Mouse (Mus musculus): Measurements from ENCODE around the gene Il17rd. TPM values are rescaled to one million over a fixed set of nuclear protein-coding genes. Genes with fewer than 3 reads are reported as not detected.

Il17rd gene
- polyA plus RNA-seq (2012; rRNA removed) = 1.2 and 1.3 TPM in 2 replicates

DNA sequence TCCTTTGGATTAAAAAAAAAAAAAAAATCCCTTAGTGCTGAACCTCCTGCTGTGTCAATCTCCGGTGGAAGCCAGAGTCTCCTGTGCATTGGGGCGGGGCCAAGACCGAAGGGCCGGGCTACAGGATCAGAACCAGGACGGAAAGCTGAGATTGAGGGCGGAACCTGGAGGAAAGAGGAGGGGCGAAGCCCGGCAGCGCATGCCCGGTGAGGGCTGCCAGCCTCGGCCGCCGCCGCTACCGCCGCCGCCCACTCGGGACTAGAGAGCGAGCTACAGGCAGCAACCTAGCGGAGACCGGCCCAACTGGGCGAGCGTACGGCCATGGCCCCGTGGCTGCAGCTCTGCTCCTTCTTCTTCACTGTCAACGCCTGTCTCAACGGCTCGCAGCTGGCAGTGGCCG, at the start of gene Il17rd:
TSS of gene Il17rd (plus strand) at position 159 of the 400 bp plus-strand sequence.
- DNase-seq = peak; percentile 76 to 80

DNA sequence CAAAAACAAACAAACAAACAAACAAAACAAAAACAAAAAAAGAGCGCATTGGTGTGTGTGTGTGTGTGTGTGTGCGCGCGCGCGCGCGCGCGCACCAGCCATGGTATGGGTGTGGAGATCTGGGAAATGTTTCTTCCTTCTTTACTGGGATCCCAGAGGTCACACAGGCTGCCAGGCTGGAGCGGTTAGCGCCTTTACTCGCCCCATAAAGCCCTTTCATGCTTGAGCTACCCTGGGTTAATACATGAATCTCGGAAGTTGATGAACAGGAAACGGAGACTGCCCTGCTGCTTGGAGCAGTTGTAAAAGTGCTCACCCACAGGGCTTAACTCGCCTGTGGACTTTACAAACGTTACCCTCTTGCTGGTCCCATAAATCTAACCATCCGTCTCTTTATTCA, 47.1 kb upstream of the Il17rd start:
- H3K27ac ChIP-seq (ENCODE audit: insufficient read depth, low read length) = no peak overlapping the region
- H3K4me3 ChIP-seq (replicated peaks; ENCODE audit: insufficient read depth, low read depth, low read length) = no peak overlapping the region
- 68% methylated on average over 18 of the region's 18 CpGs for WGBS
- TF ChIP-seq POLR2A (IDR thresholded peaks at IDR 0.05; ENCODE audit: borderline replicate concordance, insufficient read depth, low read length) (no peak), CTCF (IDR thresholded peaks at IDR 0.05; ENCODE audit: borderline replicate concordance, insufficient read depth, low read depth, low read length) (no peak)
- no peak for DNase-seq
- H3K27me3 ChIP-seq (ENCODE audit: control insufficient read depth, insufficient read depth, low read length) = no peaks in the 10 kb centered on the region
- no peaks in the 10 kb centered on the region for H3K4me1 ChIP-seq (ENCODE audit: control insufficient read depth, insufficient read depth, low read length)

More for the DNA sequence above, at the start of gene Il17rd:
- no peak for TF ChIP-seq POLR2A (IDR thresholded peaks at IDR 0.05; ENCODE audit: borderline replicate concordance, insufficient read depth, low read length)
- no peak for TF ChIP-seq CTCF (IDR thresholded peaks at IDR 0.05; ENCODE audit: borderline replicate concordance, insufficient read depth, low read depth, low read length)
- WGBS = under 1% methylated on average over 29 of the region's 29 CpGs
- Histone ChIP-seq H3K4me1 (ENCODE audit: control insufficient read depth, insufficient read depth, low read length) (no peaks in the 10 kb centered on the region), H3K27ac (ENCODE audit: insufficient read depth, low read length) (no peak within 1 kb of the TSS), H3K4me3 (replicated peaks; ENCODE audit: insufficient read depth, low read depth, low read length) (peak within 1 kb of the TSS; percentile 56), H3K27me3 (ENCODE audit: control insufficient read depth, insufficient read depth, low read length) (peaks cover 3% of the 10 kb centered on the region; the same call in 1 of the 2 replicates)

DNA sequence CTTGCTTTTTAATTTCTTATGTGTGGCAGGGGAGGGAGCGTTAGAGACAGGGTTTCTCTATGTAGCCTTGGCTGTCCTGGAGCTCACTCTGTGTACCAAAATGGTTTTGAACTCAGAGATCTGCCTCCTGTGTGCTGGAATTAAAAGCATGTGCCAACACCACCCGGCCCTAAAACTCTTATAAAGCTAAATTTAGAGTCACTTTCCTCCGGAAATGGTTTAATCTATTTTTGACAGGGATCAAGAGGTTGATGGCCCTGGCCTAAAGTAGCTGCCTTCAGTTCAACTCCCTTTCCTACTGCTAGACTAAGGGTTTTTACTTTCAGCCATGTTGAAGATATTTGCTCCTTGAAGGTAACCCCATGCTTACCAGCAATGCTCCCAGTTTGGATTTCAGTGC, 45.3 kb upstream of the Il17rd start:
- WGBS = 63% methylated on average over 3 of the region's 3 CpGs
- no peak for DNase-seq
- Histone ChIP-seq H3K4me1 (ENCODE audit: control insufficient read depth, insufficient read depth, low read length) (no peaks in the 10 kb centered on the region), H3K27me3 (ENCODE audit: control insufficient read depth, insufficient read depth, low read length) (no peaks in the 10 kb centered on the region), H3K27ac (ENCODE audit: insufficient read depth, low read length) (no peak overlapping the region), H3K4me3 (replicated peaks; ENCODE audit: insufficient read depth, low read depth, low read length) (no peak overlapping the region)
- TF ChIP-seq CTCF (IDR thresholded peaks at IDR 0.05; ENCODE audit: borderline replicate concordance, insufficient read depth, low read depth, low read length) (no peak), POLR2A (IDR thresholded peaks at IDR 0.05; ENCODE audit: borderline replicate concordance, insufficient read depth, low read length) (no peak)

DNA sequence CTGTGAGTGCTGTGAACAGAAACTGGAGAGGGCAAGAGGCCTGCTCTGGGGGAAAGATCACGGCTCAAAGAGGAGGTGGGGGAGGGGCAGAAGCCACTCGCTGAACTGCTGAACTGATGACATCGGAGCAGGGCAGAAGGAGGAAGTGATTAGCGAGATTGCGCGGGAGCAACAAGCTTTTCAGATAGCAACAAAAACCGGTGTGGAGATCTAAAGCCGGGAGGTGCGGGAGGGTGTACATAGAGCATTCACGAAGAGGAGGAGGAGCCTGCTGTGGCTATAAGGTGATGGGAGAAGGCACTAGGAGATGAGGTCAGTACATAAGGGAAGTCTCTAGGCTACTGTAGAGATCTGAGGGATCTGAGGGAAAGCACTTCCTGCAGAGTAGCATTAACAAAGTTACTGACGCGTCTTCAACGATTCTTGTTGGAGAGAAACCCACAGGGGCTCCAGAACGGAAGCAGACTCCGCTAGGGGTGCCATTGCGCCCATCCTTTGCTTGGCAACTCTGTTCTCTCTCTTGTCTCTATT, 44.5 kb upstream of the Il17rd start, which contains the start of gene Hesx1:
TSS of gene Hesx1 (plus strand) at position 206 of the 531 bp plus-strand sequence.
- Histone ChIP-seq H3K4me1 (ENCODE audit: control insufficient read depth, insufficient read depth, low read length) (no peaks in the 10 kb centered on the region), H3K27me3 (ENCODE audit: control insufficient read depth, insufficient read depth, low read length) (no peaks in the 10 kb centered on the region), H3K4me3 (replicated peaks; ENCODE audit: insufficient read depth, low read depth, low read length) (peak within 1 kb of the TSS; percentile 53), H3K27ac (ENCODE audit: insufficient read depth, low read length) (no peak within 1 kb of the TSS)
- peak; percentile 7 to 12 for DNase-seq
- whole genome bisulfite sequencing = 10% methylated on average over 16 of the region's 16 CpGs
- no peak for TF ChIP-seq CTCF (IDR thresholded peaks at IDR 0.05; ENCODE audit: borderline replicate concordance, insufficient read depth, low read depth, low read length)
- TF ChIP-seq POLR2A (IDR thresholded peaks at IDR 0.05; ENCODE audit: borderline replicate concordance, insufficient read depth, low read length) = no peak

DNA sequence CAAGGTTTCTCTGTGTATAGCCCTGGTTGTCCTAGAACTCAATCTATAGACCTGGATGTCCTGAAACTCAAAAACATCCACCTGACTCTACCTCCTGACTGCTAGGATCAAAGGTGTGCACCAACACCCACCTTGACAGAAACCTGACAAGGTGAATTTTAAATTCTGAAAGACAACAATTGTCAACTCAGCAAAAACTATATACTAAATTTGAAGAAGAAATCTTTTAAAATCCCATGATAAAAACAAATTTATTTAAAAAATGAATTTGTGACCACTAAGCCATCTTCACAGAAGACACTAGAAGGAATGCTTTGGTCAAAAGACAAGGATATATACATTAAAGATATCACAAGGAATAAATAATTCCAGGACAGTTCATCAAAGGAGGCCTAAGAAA, 42.5 kb upstream of the Il17rd start:
- H3K27me3 ChIP-seq (ENCODE audit: control insufficient read depth, insufficient read depth, low read length) = no peaks in the 10 kb centered on the region
- no peak overlapping the region for H3K4me3 ChIP-seq (replicated peaks; ENCODE audit: insufficient read depth, low read depth, low read length)
- no peaks in the 10 kb centered on the region for H3K4me1 ChIP-seq (ENCODE audit: control insufficient read depth, insufficient read depth, low read length)
- DNase-seq = no peak
- no peak for TF ChIP-seq CTCF (IDR thresholded peaks at IDR 0.05; ENCODE audit: borderline replicate concordance, insufficient read depth, low read depth, low read length)
- no peak for TF ChIP-seq POLR2A (IDR thresholded peaks at IDR 0.05; ENCODE audit: borderline replicate concordance, insufficient read depth, low read length)
- no peak overlapping the region for H3K27ac ChIP-seq (ENCODE audit: insufficient read depth, low read length)

DNA sequence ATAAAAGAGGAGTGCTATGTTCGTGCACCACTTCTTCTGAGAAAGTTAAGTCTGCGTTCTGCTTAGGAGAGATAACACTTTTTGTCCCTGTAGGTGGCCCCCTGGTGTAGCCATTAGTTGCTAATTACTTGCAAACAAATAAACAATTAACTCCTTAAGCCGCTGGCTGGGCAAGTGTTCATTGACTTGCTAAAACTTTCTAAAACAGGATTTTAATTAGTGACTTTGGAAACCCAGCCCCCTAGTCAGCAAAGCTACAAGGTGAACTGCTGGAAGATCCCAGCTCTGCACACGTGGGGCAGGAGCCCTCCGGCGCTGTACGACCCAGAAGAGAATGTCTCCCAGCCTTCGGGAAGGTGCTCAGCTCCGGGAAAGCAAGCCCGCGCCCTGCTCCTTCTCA, 38.4 kb upstream of the Il17rd start:
- Histone ChIP-seq H3K27ac (ENCODE audit: insufficient read depth, low read length) (no peak overlapping the region), H3K4me1 (ENCODE audit: control insufficient read depth, insufficient read depth, low read length) (no peaks in the 10 kb centered on the region), H3K27me3 (ENCODE audit: control insufficient read depth, insufficient read depth, low read length) (no peaks in the 10 kb centered on the region), H3K4me3 (replicated peaks; ENCODE audit: insufficient read depth, low read depth, low read length) (no peak overlapping the region)
- no peak for TF ChIP-seq CTCF (IDR thresholded peaks at IDR 0.05; ENCODE audit: borderline replicate concordance, insufficient read depth, low read depth, low read length)
- no peak for TF ChIP-seq POLR2A (IDR thresholded peaks at IDR 0.05; ENCODE audit: borderline replicate concordance, insufficient read depth, low read length)
- no peak for DNase-seq
- WGBS = 9% methylated on average over 11 of the region's 11 CpGs

DNA sequence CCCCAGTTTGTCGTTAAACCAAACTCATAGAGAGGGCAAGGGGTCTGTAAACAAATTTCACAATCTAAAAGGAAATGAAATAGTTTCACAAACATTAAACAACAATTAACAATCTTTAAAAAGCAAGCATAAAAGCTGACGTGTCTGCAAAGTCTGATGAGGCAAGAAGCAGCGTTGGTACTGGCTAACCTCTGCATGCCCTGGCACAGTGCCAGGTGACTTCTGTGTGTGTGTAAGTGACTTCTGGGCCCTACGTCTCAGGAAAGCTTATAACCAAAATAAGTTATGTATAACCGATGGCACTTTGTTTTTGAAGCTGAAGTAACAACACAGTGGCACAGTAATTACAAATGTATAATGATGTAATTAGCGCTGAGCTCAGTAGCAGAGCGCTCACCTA, 33.8 kb upstream of the Il17rd start:
- Histone ChIP-seq H3K27me3 (ENCODE audit: control insufficient read depth, insufficient read depth, low read length) (no peaks in the 10 kb centered on the region), H3K4me1 (ENCODE audit: control insufficient read depth, insufficient read depth, low read length) (no peaks in the 10 kb centered on the region), H3K27ac (ENCODE audit: insufficient read depth, low read length) (no peak overlapping the region), H3K4me3 (replicated peaks; ENCODE audit: insufficient read depth, low read depth, low read length) (no peak overlapping the region)
- WGBS = 64% methylated on average over 7 of the region's 7 CpGs
- no peak for TF ChIP-seq CTCF (IDR thresholded peaks at IDR 0.05; ENCODE audit: borderline replicate concordance, insufficient read depth, low read depth, low read length)
- TF ChIP-seq POLR2A (IDR thresholded peaks at IDR 0.05; ENCODE audit: borderline replicate concordance, insufficient read depth, low read length) = no peak
- DNase-seq = no peak

DNA sequence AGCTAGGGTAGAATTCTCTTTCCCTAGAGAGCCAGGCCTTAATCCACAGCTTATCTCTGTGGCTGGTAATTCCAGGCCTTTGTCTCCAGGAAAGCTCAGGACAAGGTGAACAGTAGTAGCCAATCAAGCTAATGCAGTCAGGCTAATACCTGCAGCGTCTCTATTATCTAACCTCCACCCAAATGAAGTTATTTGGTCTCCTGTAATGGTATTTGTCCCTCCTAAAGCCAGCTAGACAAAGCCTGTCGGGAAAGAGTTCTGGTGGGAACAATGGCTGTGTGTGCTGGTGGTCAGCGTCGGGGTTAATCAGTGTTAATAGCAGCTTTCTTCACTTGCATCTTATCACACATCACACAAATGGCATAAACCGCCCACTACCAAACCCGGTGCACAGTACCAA, 32.8 kb upstream of the Il17rd start:
- DNase-seq = no peak
- Histone ChIP-seq H3K4me1 (ENCODE audit: control insufficient read depth, insufficient read depth, low read length) (no peaks in the 10 kb centered on the region), H3K27ac (ENCODE audit: insufficient read depth, low read length) (no peak overlapping the region), H3K27me3 (ENCODE audit: control insufficient read depth, insufficient read depth, low read length) (no peaks in the 10 kb centered on the region), H3K4me3 (replicated peaks; ENCODE audit: insufficient read depth, low read depth, low read length) (no peak overlapping the region)
- 34% methylated on average over 6 of the region's 6 CpGs for WGBS
- no peak for TF ChIP-seq CTCF (IDR thresholded peaks at IDR 0.05; ENCODE audit: borderline replicate concordance, insufficient read depth, low read depth, low read length)
- no peak for TF ChIP-seq POLR2A (IDR thresholded peaks at IDR 0.05; ENCODE audit: borderline replicate concordance, insufficient read depth, low read length)

Measured in cerebellum, adult 2 months (tissue).